Mouse (Mus musculus) liver, embryonic 14 days (tissue): ENCODE measurements around the gene Rbfox2. TPM values are rescaled to one million over a fixed set of nuclear protein-coding genes. Genes with fewer than 3 reads are reported as not detected.

Experiments
- polyA plus RNA-seq: library from polyadenylated mRNA; depleted of rRNA; stranded (reverse); fragments of >200 nt; gene quantifications from 2 replicates; pipeline ENCODE4 v1.2.3, GENCODE M21; 2012; rRNA removed

The Rbfox2 gene
- 9.9 and 10.8 TPM in 2 replicates for polyA plus RNA-seq

GRCm38 (mm10) chr15:77306547-77307261 is at the start of gene Rbfox2:
Gene Rbfox2 (minus strand): TSS chr15:77307004.

DNA sequence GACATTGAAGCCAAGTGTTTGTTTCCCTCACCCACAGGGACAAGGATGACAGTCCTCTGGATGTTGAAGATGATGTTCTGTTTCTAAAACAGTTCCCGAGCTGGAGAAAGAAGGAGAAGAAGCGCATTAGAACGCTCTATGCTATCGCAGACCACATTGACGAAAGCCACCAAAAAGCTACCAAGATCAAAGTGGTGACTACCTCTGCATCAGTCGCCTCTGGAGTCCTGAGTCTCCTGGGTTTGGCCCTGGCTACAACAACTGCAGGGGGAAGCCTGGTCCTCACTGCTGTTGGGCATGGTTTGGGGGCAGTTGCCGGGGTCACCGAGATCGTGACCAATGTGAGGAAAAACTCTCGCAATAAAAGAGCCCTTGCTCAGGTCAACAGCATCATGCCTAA is 256.2 kb downstream of the Rbfox2 start, which contains the start of gene Mb:
TSS of gene Mb (minus strand) at position 101 of the 400 bp plus-strand sequence.

GRCm38 (mm10) chr15:77044597-77045320 is 262.0 kb downstream of the Rbfox2 start, which contains the start of gene Apol6:
Gene Apol6 (plus strand): TSS chr15:77044729.

Other genes with a start within 250 kb of the Rbfox2 start
- gene Apol7a, start 92.1 kb upstream of the Rbfox2 start, polyA plus RNA-seq, result 0.28 and 0.34 TPM in 2 replicates
- 0.02 TPM in 1 of 2 replicates, not detected in the other for gene Apol9a, start 104.1 kb upstream of the Rbfox2 start, polyA plus RNA-seq
- not detected in 2 replicates for gene Apol7b, start 140.5 kb upstream of the Rbfox2 start, polyA plus RNA-seq
- gene Apol10a, start 170.0 kb upstream of the Rbfox2 start, polyA plus RNA-seq, result 0.03 and 0.05 TPM in 2 replicates
- gene Apol11a, start 201.3 kb upstream of the Rbfox2 start, polyA plus RNA-seq, result 0.14 and 0.18 TPM in 2 replicates
- gene Apol7c, start 226.3 kb upstream of the Rbfox2 start, polyA plus RNA-seq, result not detected in 2 replicates